Mouse (Mus musculus): ENCODE data around the gene Znrf2. TPM values are rescaled to one million over a fixed set of nuclear protein-coding genes. Genes with fewer than 3 reads are reported as not detected.

Gene Znrf2
- total and polyA plus RNA-seq, 3 experiments = 5.4 to 22.1 (median 12.1) TPM

DNA sequence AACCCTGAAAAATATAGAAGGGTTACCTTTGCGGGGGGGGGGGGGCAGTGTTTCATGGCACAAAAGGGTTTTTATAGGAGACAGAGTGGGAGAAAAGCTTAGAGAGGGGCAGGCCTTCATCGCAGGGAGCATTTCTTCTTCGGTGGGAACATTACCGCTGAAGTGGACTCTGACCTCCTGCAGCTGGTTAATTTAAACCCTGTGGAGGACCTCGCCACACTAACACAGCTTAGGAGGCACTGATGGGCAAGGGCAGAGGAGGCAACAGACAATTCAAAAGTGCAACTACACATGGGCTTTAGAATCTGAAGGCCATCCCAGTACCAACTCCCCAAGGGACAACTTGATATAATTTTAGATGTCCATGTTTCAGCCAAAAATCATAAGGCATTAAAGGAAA, 20.7 kb upstream of the Znrf2 start:
- no peaks in the 10 kb centered on the region for H3K79me2 ChIP-seq (replicated peaks; ENCODE audit: control insufficient read depth, insufficient read depth, low read length)
- H3K27ac ChIP-seq = no peak overlapping the region
- H3K36me3 ChIP-seq (ENCODE audit: control insufficient read depth, insufficient read depth, low read length) = no peaks in the 10 kb centered on the region
- 78% methylated on average over 5 of the region's 5 CpGs for WGBS
- H3K4me3 ChIP-seq = no peak overlapping the region
- H3K4me1 ChIP-seq (ENCODE audit: control insufficient read depth, insufficient read depth, low read length) = no peaks in the 10 kb centered on the region
- no peak overlapping the region for H3K9ac ChIP-seq (ENCODE audit: low read depth, low read length)
- intact Hi-C loops (cut with DNase I) = no loop called here
- DNase-seq = no peak
- TF ChIP-seq CTCF (IDR thresholded peaks at IDR 0.05) = no peak
- TF ChIP-seq POLR2A (IDR thresholded peaks at IDR 0.05; ENCODE audit: insufficient read depth, low read depth, low read length) = no peak
- TF ChIP-seq EP300 (IDR thresholded peaks at IDR 0.05; ENCODE audit: insufficient read depth, low read depth, low read length) = no peak
- no peaks in the 10 kb centered on the region for H3K27me3 ChIP-seq (ENCODE audit: control insufficient read depth, insufficient read depth, low read length)

DNA sequence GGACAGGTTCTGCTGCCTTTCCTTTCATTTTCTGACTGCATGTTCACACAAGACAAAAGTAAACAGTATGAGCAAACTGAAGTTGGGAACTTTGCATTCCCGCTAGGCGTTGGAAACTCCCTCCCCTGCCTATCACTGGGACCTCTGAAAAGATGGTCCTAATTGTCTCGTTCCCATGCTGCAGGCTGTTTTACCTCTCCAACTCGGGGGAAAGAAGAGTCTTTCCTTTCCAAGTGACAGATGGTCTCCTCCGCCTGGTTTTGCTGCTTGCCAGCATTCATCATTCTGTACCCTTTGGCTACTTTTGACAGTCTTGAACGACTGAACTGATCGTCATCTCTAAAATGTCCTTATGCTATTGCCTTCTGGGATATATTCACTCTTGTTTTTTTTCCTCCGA, 14.4 kb upstream of the Znrf2 start:
- no peaks in the 10 kb centered on the region for H3K4me1 ChIP-seq (ENCODE audit: control insufficient read depth, insufficient read depth, low read length)
- H3K27ac ChIP-seq = no peak overlapping the region
- no peak overlapping the region for H3K9ac ChIP-seq (ENCODE audit: low read depth, low read length)
- no peak overlapping the region for H3K4me3 ChIP-seq
- 72% methylated on average over 8 of the region's 8 CpGs for WGBS
- no peaks in the 10 kb centered on the region for H3K27me3 ChIP-seq (ENCODE audit: control insufficient read depth, insufficient read depth, low read length)
- H3K79me2 ChIP-seq (replicated peaks; ENCODE audit: control insufficient read depth, insufficient read depth, low read length) = no peaks in the 10 kb centered on the region
- DNase-seq = no peak
- intact Hi-C loops (cut with DNase I) = no loop called here
- no peak for TF ChIP-seq POLR2A (IDR thresholded peaks at IDR 0.05; ENCODE audit: insufficient read depth, low read depth, low read length)
- TF ChIP-seq CTCF (IDR thresholded peaks at IDR 0.05) = no peak
- no peaks in the 10 kb centered on the region for H3K36me3 ChIP-seq (ENCODE audit: control insufficient read depth, insufficient read depth, low read length)

DNA sequence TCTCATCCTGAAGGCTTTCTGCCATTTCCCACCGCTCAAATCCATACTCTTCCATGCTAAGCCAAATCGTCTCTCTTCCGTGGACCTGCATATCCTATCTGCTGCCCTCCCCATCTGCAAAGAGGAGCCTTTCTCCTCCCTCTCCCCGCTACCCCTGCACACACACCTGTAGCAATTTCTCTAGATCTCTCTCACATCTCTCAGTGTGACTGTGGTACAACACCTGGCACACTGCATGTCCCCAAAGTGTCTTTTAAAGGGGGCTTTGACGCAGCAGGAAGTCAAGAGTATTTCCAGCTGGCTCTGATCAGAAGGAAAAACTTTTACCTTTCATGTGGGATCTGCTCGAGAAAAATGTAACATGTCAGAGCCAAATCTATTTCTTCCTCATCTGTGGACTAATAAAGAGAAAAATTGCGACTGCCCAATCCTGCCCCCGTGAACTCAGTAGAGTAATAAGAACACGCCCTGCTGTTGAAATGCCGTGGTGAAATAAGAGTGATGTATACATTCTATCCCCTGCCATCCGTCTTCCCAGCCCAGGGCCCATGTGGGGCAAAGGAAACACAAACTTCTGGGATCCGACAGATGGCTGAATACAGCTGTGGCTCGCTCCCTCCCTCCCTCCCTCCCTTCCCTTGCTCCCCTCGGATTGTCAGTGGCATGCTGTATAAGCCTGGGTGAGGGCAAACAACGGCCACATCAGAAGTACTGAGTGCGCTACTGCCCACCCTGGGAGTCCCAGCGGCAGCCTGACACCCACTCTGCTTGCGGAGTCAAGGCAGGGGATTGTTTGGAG, 12.5 kb upstream of the Znrf2 start:
- Histone ChIP-seq H3K79me2 (replicated peaks; ENCODE audit: control insufficient read depth, insufficient read depth, low read length) (no peaks in the 10 kb centered on the region), H3K36me3 (ENCODE audit: control insufficient read depth, insufficient read depth, low read length) (no peaks in the 10 kb centered on the region), H3K4me1 (ENCODE audit: control insufficient read depth, insufficient read depth, low read length) (no peaks in the 10 kb centered on the region), H3K9ac (ENCODE audit: low read depth, low read length) (no peak overlapping the region), H3K27ac (no peak overlapping the region), H3K27me3 (ENCODE audit: control insufficient read depth, insufficient read depth, low read length) (no peaks in the 10 kb centered on the region), H3K4me3 (no peak overlapping the region)
- no peak for DNase-seq
- whole genome bisulfite sequencing = 69% methylated on average over 18 of the region's 18 CpGs
- TF ChIP-seq POLR2A (IDR thresholded peaks at IDR 0.05; ENCODE audit: insufficient read depth, low read depth, low read length) = no peak
- TF ChIP-seq CTCF (IDR thresholded peaks at IDR 0.05) = no peak
- TF ChIP-seq EP300 (IDR thresholded peaks at IDR 0.05; ENCODE audit: insufficient read depth, low read depth, low read length) = no peak
- intact Hi-C loops (cut with DNase I) = no loop called here

DNA sequence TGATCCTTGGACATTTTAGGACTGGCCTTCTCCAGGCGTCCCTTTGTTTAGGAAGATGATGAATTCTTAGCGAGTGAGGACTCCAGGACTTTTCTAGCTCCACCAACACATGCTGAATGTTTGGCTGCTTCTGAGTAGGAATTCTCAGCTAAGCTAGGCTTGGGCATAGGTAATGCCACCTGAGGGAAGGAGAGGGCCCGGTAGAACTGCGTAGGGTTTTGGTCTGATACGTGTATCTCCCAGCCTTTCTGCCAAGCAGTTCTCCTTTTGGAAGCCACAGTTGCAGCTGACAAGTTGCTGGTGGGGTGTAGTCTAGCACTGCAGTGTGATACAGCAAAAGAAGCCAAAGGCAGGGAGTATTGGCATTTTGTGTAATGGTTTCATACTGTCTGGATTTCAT, 10.9 kb upstream of the Znrf2 start:
- H3K36me3 ChIP-seq (ENCODE audit: control insufficient read depth, insufficient read depth, low read length) = no peaks in the 10 kb centered on the region
- DNase-seq = no peak
- H3K4me1 ChIP-seq (ENCODE audit: control insufficient read depth, insufficient read depth, low read length) = no peaks in the 10 kb centered on the region; the same call in 1 of the 2 replicates
- no peak overlapping the region for H3K27ac ChIP-seq
- no peaks in the 10 kb centered on the region for H3K27me3 ChIP-seq (ENCODE audit: control insufficient read depth, insufficient read depth, low read length)
- H3K79me2 ChIP-seq (replicated peaks; ENCODE audit: control insufficient read depth, insufficient read depth, low read length) = no peaks in the 10 kb centered on the region
- no peak for TF ChIP-seq EP300 (IDR thresholded peaks at IDR 0.05; ENCODE audit: insufficient read depth, low read depth, low read length)
- no peak for TF ChIP-seq CTCF (IDR thresholded peaks at IDR 0.05)
- TF ChIP-seq POLR2A (IDR thresholded peaks at IDR 0.05; ENCODE audit: insufficient read depth, low read depth, low read length) = no peak
- no peak overlapping the region for H3K4me3 ChIP-seq
- WGBS = 95% methylated on average over 5 of the region's 5 CpGs
- intact Hi-C loops (cut with DNase I) = loop anchor here (5.0 kb wide), 1 partner anchor 98 kb away; no protein-coding TSS in a partner anchor
- no peak overlapping the region for H3K9ac ChIP-seq (ENCODE audit: low read depth, low read length)

DNA sequence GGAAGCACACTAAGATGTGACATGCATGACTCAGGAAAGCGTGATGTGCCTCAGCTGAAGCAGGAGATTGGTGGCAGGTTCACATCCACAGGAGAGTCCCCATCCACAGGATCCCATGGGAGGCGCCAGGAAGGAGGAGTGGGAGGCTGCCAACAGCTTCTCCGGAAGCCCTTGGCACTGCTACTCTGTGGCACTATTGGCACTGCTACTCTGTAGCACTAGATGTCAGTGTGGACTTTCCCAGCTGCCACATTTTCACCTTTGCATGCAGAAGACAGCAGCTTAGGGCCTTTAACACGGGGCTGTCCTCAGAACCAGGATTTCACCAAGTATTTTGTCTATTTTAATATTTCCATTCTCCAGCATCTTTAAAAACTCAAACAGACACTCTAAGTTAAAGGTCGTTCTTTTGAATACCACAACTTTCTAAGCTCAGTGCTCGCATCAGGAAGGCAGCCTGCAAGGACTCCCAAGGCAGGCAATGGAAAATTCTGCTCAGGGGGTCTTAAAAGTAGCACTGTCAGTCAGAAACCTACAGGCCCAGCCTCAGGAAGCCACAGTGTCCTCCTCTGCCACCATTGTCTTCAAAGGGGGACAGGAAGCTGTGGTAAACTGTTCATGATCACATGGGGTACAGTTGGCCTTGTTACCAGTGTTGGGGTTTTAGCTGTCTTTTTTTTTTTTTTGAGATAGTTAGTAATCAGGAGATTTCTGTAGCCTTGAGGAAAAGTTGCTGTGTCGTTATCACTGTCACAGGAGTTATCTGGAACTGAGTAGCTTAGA, 7.0 kb upstream of the Znrf2 start:
- Histone ChIP-seq H3K27ac (no peak overlapping the region), H3K9ac (ENCODE audit: low read depth, low read length) (no peak overlapping the region)

DNA sequence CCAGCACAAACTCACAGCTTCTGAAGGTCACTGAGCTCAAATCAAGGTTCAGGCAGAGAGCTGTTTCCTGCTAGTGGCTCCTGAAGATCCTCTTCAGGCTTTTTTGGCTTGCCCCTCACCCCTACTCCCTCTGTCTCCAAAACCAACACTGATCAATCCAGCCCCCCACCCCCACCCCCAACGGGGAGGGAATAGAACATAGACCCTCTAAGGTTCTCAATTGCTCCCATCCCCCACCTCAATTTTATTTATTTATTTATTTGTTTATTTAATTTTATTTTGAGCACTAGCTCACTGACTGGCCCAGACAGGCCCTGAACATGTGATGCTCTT, 6.4 kb upstream of the Znrf2 start:
- 63% methylated on average over 1 of the region's 1 CpGs for WGBS
- DNase-seq = no peak
- no peak overlapping the region for H3K4me3 ChIP-seq
- TF ChIP-seq POLR2A (IDR thresholded peaks at IDR 0.05; ENCODE audit: insufficient read depth, low read depth, low read length) (no peak), CTCF (IDR thresholded peaks at IDR 0.05) (no peak), EP300 (IDR thresholded peaks at IDR 0.05; ENCODE audit: insufficient read depth, low read depth, low read length) (no peak)
- H3K27ac ChIP-seq = no peak overlapping the region
- H3K36me3 ChIP-seq (ENCODE audit: control insufficient read depth, insufficient read depth, low read length) = peaks cover 3% of the 10 kb centered on the region
- H3K27me3 ChIP-seq (ENCODE audit: control insufficient read depth, insufficient read depth, low read length) = no peaks in the 10 kb centered on the region
- H3K79me2 ChIP-seq (replicated peaks; ENCODE audit: control insufficient read depth, insufficient read depth, low read length) = no peaks in the 10 kb centered on the region
- intact Hi-C loops (cut with DNase I) = loop anchor here (5.0 kb wide), 1 partner anchor 92 kb away; no protein-coding TSS in a partner anchor
- no peak overlapping the region for H3K9ac ChIP-seq (ENCODE audit: low read depth, low read length)
- peaks cover 5% of the 10 kb centered on the region for H3K4me1 ChIP-seq (ENCODE audit: control insufficient read depth, insufficient read depth, low read length)

More for the DNA sequence above, 7.0 kb upstream of the Znrf2 start:
- Histone ChIP-seq H3K27me3 (ENCODE audit: control insufficient read depth, insufficient read depth, low read length) (no peaks in the 10 kb centered on the region), H3K4me3 (no peak overlapping the region), H3K79me2 (replicated peaks; ENCODE audit: control insufficient read depth, insufficient read depth, low read length) (no peaks in the 10 kb centered on the region), H3K36me3 (ENCODE audit: control insufficient read depth, insufficient read depth, low read length) (peaks cover 3% of the 10 kb centered on the region), H3K4me1 (ENCODE audit: control insufficient read depth, insufficient read depth, low read length) (peaks cover 5% of the 10 kb centered on the region)
- TF ChIP-seq POLR2A (IDR thresholded peaks at IDR 0.05; ENCODE audit: insufficient read depth, low read depth, low read length) (no peak), EP300 (IDR thresholded peaks at IDR 0.05; ENCODE audit: insufficient read depth, low read depth, low read length) (0 out of 2 replicates have a peak, but pooled peaks have one; percentile 42), CTCF (IDR thresholded peaks at IDR 0.05) (peak; percentile 72)
- intact Hi-C loops (cut with DNase I) = loop anchor here (1.0 to 5.0 kb wide), 3 partner anchors 93 to 358 kb away; no protein-coding TSS in a partner anchor
- 37% methylated on average over 7 of the region's 7 CpGs for WGBS
- peak in 1 of 2 experiments; percentile 56 for DNase-seq
